Mouse (Mus musculus) hindbrain, embryonic 16.5 days (tissue): ENCODE data around the gene Parp2. TPM values are rescaled to one million over a fixed set of nuclear protein-coding genes. Genes with fewer than 3 reads are reported as not detected.
"Not testable (repeated sequence)": the region's sequence is repeated elsewhere in the genome, so short reads cannot be mapped to it uniquely, and the experiment has no call there.

ENCODE experiments used
- ATAC-seq: fragments of 200-750 bp; cut with Nextera tagmentation; 2 replicates; pipeline ENCODE4 v1.8.0; 2017; ENCODE audit warnings: moderate TSS enrichment, moderate library complexity
- H3K27ac ChIP-seq: fragments of 300-500 bp; sonication (generic); 2 replicates; pipeline ENCODE4 v1.5.1; 2014; ENCODE audit warnings: low read depth, mild to moderate bottlenecking, control low read depth, low read length, moderate library complexity
- H3K27me3 ChIP-seq: fragments of 300-500 bp; sonication (generic); replicated peaks from 2 replicates; pipeline ENCODE4 v1.6.1; 2014; ENCODE audit warnings: low read length; ENCODE audit not compliant: control insufficient read depth, insufficient read depth
- H3K36me3 ChIP-seq: fragments of 300-500 bp; sonication (generic); 2 replicates; pipeline ENCODE4 v1.6.1; 2014; ENCODE audit warnings: mild to moderate bottlenecking, low read length, moderate library complexity, mixed read lengths; ENCODE audit not compliant: control insufficient read depth, insufficient read depth
- H3K4me1 ChIP-seq: fragments of 300-500 bp; sonication (generic); 2 replicates; pipeline ENCODE4 v1.6.1; 2014; ENCODE audit warnings: low read depth, low read length; ENCODE audit not compliant: control insufficient read depth, insufficient read depth
- H3K4me2 ChIP-seq: fragments of 300-500 bp; sonication (generic); 2 replicates; pipeline ENCODE4 v1.6.1; 2014; ENCODE audit warnings: mild to moderate bottlenecking, low read length, control low read depth, moderate library complexity
- H3K4me3 ChIP-seq: fragments of 300-500 bp; sonication (generic); 2 replicates; pipeline ENCODE4 v1.5.1; 2014; ENCODE audit warnings: mild to moderate bottlenecking, low read length, control low read depth, moderate library complexity
- H3K9ac ChIP-seq: fragments of 300-500 bp; sonication (generic); 2 replicates; pipeline ENCODE4 v1.6.1; 2014; ENCODE audit warnings: low read depth, mild to moderate bottlenecking, control low read depth, low read length, moderate library complexity
- H3K9me3 ChIP-seq: fragments of 300-500 bp; sonication (generic); 2 replicates; pipeline ENCODE4 v1.6.1; 2014; ENCODE audit warnings: mild to moderate bottlenecking, low read length, moderate library complexity; ENCODE audit not compliant: control insufficient read depth
- WGBS: fragments of 180-500 bp; shearing (Covaris S2); extraction: QIAGEN DNeasy Blood & Tissue Kit; methylation state at CpG from one replicate; pipeline ENCODE4 v1.1.7; 2014; 5-methylcytosine and 5-hydroxymethylcytosine counted together
- polyA plus RNA-seq: library from polyadenylated mRNA; unstranded; fragments of >200 nt; fragmentation: Nextera tagmentation; extraction: Ambion mirVana; gene quantifications from 2 replicates; pipeline ENCODE4 v1.2.1, GENCODE M21; 2015

The Parp2 gene
- polyA plus RNA-seq, 1 experiment from 2014 or later, result 43.1 TPM

DNA sequence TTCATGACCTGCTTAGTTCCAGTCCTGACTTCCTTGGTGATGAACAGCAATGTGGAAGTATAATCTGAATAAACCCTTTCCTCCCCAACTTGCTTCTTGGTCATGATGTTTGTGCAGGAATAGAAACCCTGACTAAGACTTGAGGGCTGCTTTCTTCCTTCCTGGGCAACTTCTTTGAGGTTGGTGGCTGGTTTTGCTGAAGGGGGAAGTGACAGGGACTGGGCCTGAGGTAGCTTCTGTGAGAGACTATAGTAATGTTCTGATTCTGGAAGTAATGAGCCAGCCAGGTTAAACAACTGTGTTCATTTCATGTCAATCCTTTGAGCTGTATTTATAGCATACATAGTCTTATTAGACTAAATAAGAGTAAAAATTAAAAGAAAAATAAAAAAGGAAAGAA is 57.4 kb downstream of the Parp2 start:
- not testable (repeated sequence) for H3K9me3 ChIP-seq, H3K36me3 ChIP-seq, H3K4me2 ChIP-seq, ATAC-seq, H3K27me3 ChIP-seq, H3K4me1 ChIP-seq, H3K9ac ChIP-seq, H3K27ac ChIP-seq, H3K4me3 ChIP-seq

DNA sequence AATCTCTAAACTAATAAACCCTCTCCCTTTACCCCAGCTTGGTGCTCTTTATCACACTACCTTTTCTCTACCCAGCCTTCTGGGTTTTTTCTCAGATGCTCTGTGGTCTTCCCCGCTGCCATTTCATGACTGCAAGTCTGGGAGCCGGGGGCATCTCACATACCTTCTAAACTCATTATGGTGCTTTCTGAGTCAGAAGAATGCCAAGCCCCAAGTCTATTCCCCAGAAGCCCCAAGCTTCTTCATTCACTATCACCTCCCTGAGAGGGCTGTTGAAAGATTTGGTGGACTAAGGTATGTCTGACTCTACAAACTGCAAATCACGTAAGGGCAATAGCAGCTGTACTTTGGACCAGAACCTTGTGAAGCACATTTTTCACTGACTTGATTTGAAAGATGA is 59.3 kb downstream of the Parp2 start:
- WGBS, result 96% methylated on average over 3 of the region's 3 CpGs
- Histone ChIP-seq H3K27me3 (no peaks in the 10 kb centered on the region), H3K4me3 (no peak overlapping the region), H3K4me2 (no peak overlapping the region), H3K27ac (no peak overlapping the region), H3K36me3 (no peaks in the 10 kb centered on the region), H3K9ac (no peak overlapping the region), H3K4me1 (no peaks in the 10 kb centered on the region), H3K9me3 (no peaks in the 10 kb centered on the region)
- no peak for ATAC-seq

DNA sequence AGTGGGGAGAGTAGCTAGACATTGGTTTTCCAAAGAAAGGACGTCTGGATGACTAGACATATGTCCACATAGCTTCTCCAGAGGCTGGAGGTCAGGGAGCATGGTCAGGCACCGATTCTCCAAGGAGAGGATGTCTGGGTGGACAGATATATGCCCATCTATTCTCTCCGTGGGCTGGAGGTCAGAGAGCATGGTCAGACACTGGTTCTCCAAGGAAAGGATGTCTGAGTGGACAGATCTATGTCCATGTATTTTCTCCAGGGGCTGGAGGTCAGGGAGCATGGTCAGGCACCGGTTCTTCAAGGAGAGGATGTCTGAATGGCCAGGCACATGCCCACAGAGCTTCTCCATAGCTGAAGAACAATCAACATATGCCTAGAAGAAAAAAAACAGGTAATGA is 60.6 kb downstream of the Parp2 start:
- H3K27me3 ChIP-seq, result no peaks in the 10 kb centered on the region
- no peak overlapping the region for H3K27ac ChIP-seq
- H3K36me3 ChIP-seq, result no peaks in the 10 kb centered on the region
- H3K9ac ChIP-seq, result no peak overlapping the region
- 72% methylated on average over 4 of the region's 4 CpGs for WGBS
- H3K4me3 ChIP-seq, result no peak overlapping the region
- ATAC-seq, result no peak
- no peak overlapping the region for H3K4me2 ChIP-seq
- H3K4me1 ChIP-seq, result no peaks in the 10 kb centered on the region
- no peaks in the 10 kb centered on the region for H3K9me3 ChIP-seq

DNA sequence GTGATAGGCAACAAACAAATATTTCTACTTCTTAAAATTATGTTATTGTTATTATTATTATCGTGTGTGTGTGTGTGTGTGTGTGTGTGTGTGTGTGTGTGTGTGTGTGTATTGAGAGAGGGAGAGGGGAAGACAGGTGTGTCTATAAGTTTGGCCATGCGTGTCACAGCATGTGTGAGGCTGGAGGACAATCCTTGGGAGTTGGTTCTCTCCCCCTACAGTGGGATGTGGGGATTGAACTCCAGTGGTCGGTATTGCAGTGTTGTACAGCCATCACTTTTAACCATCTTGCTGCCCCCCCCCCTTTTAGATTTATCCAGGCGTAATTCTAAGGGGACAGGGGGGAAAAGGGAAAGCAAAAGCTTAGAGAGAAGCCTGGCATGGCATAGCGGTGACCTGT is 61.0 kb downstream of the Parp2 start:
- Histone ChIP-seq H3K9me3 (no peaks in the 10 kb centered on the region), H3K4me1 (no peaks in the 10 kb centered on the region), H3K4me3 (no peak overlapping the region), H3K4me2 (no peak overlapping the region), H3K27me3 (no peaks in the 10 kb centered on the region), H3K9ac (no peak overlapping the region), H3K27ac (no peak overlapping the region), H3K36me3 (no peaks in the 10 kb centered on the region)
- ATAC-seq, result no peak
- 91% methylated on average over 5 of the region's 5 CpGs for WGBS

DNA sequence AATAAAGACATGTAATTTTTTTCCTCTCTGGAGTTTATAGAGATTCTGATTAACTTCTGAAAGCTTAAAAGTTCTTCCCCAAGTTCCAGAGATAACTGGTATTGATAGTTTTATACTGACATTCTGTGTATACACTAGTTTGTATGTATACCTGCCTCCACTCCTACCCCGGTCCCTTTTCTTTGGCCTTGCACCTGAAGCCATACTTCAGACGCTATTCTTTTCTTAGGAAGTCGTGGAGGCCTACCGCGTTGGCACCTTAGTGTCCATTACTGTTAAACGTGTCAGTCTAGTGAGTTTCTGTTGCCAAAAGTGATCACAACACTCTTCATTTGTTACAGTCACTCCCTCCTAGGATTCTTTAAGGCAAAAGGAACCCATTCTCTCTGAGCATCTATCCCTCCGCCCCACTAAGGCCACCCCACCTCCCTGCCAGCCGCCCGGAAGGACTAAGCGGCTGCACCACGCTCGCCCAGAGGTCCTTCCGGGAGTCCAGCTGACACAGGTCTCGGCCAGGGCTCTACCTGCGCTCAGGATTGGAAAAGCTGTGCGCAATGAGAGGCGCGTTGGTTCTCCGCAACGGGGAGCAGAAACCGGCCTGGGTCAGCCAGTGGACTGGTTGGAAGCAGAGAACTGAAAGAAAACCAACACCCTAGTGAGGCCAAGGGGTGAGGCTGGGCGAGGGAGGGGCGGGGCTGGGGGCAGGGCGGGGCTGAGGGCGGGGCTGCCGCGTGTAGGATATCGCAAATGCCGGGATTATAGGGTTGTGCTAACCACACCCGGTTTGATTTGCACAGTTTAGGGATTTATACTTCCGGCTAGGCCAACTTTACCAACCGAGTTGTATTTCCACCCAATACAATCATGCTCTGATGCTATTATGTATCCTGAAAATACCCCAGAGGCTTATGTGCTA is 62.5 kb downstream of the Parp2 start, which contains the start of gene Tep1:
Gene Tep1 (minus strand): TSS at position 672 of the 916 bp plus-strand sequence.
- peak within 1 kb of the TSS; percentile 61 for H3K9ac ChIP-seq
- no peaks in the 10 kb centered on the region for H3K4me1 ChIP-seq
- no peaks in the 10 kb centered on the region for H3K27me3 ChIP-seq
- no peaks in the 10 kb centered on the region for H3K36me3 ChIP-seq
- H3K4me2 ChIP-seq, result peak within 1 kb of the TSS; percentile 57
- peak within 1 kb of the TSS; percentile 50 for H3K4me3 ChIP-seq
- 7% methylated on average over 32 of the region's 32 CpGs for WGBS
- peak within 1 kb of the TSS; percentile 60 for H3K27ac ChIP-seq
- peak; percentile 96 for ATAC-seq
- H3K9me3 ChIP-seq, result no peaks in the 10 kb centered on the region

DNA sequence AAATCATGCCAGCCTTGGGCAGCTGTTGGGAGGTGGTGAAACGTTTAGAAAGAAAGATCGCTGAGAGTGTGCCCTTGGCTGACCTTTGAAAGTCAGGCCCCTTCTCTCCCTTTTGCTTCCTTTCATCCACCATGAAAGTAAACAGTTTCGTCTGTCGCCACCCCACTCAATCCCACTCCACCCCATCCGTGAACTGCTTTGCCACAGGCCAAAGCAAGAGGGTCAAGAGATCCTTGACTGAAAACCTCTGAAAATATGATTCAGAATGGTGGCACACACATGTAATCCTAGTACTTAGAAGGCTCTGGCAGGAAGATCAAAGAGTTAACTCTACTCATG is 63.1 kb downstream of the Parp2 start:
- peak overlapping the region; percentile 57 for H3K4me2 ChIP-seq
- ATAC-seq, result no peak; the same call in 1 of the 2 replicates
- no peaks in the 10 kb centered on the region for H3K9me3 ChIP-seq
- H3K4me1 ChIP-seq, result no peaks in the 10 kb centered on the region
- H3K9ac ChIP-seq, result peak overlapping the region; percentile 61
- H3K4me3 ChIP-seq, result peak overlapping the region; percentile 50
- peak overlapping the region; percentile 60 for H3K27ac ChIP-seq
- H3K36me3 ChIP-seq, result no peaks in the 10 kb centered on the region
- no peaks in the 10 kb centered on the region for H3K27me3 ChIP-seq
- WGBS, result 17% methylated on average over 5 of the region's 5 CpGs

Other genes with a start within 250 kb of the Parp2 start
- not detected in 2 replicates for gene Olfr744, start 193.0 kb upstream of the Parp2 start, polyA plus RNA-seq
- not detected in 2 replicates for gene Olfr745, start 168.5 kb upstream of the Parp2 start, polyA plus RNA-seq
- not detected in 2 replicates for gene Olfr746, start 160.8 kb upstream of the Parp2 start, polyA plus RNA-seq
- gene Olfr747, start 114.6 kb upstream of the Parp2 start, polyA plus RNA-seq, result not detected in 2 replicates
- not detected in 2 replicates for gene Olfr748, start 100.5 kb upstream of the Parp2 start, polyA plus RNA-seq
- gene Olfr749, start 62.7 kb upstream of the Parp2 start, polyA plus RNA-seq, result not detected in 2 replicates
- gene Ttc5, start 22.3 kb upstream of the Parp2 start, polyA plus RNA-seq, result 121 and 123 TPM in 2 replicates
- not detected in 2 replicates for gene Ccnb1ip1, start 109 bp upstream of the Parp2 start, polyA plus RNA-seq
- 2.9 and 3.3 TPM in 2 replicates for gene Tep1, start 62.7 kb downstream of the Parp2 start, polyA plus RNA-seq
- gene Klhl33, start 89.7 kb downstream of the Parp2 start, polyA plus RNA-seq, result 4.2 and 4.3 TPM in 2 replicates
- 110 and 111 TPM in 2 replicates for gene Osgep, start 117.1 kb downstream of the Parp2 start, polyA plus RNA-seq
- 158 and 167 TPM in 2 replicates for gene Apex1, start 117.1 kb downstream of the Parp2 start, polyA plus RNA-seq
- 104 and 113 TPM in 2 replicates for gene Pip4p1, start 123.0 kb downstream of the Parp2 start, polyA plus RNA-seq
- gene Pnp, start 123.2 kb downstream of the Parp2 start, polyA plus RNA-seq, result 23.4 and 24.0 TPM in 2 replicates
- not detected in 2 replicates for gene Gm49342, start 136.7 kb downstream of the Parp2 start, polyA plus RNA-seq
- gene Pnp2, start 148.2 kb downstream of the Parp2 start, polyA plus RNA-seq, result 0.56 and 0.98 TPM in 2 replicates
- 0.10 TPM in 2 replicates for gene Rnase10, start 199.9 kb downstream of the Parp2 start, polyA plus RNA-seq
- gene Rnase9, start 234.0 kb downstream of the Parp2 start, polyA plus RNA-seq, result not detected in 2 replicates
- not detected in 2 replicates for gene Rnase11, start 242.3 kb downstream of the Parp2 start, polyA plus RNA-seq
- gene Rnase12, start 249.8 kb downstream of the Parp2 start, polyA plus RNA-seq, result not detected in 2 replicates